Mouse (Mus musculus) kidney, adult 18-20 months (tissue): ENCODE results near the gene Tmprss11e.

ENCODE experiments used
- DNase-seq: peaks from one replicate; pipeline ENCODE4 v3.0.0; 2021

The Tmprss11e gene

DNA sequence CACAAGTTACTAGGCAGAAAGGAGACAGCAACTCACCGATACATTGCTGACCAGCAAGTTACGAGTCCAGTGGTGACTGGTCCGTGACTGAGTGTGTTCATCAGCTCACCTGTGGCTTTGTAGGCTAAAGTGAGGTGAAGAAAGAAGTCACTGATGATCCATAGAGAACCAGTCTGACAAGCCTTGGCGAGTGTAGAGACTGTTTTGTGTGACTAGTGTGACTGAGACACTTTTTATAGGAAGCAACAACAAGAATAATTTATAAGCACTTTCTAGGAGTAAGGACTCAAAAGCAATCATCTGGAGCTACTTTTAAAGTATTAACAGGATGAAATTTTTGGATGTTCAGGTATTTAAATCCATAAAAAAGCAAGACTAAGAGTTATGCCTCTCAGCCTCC, at the start of gene Tmprss11e:
TSS of gene Tmprss11e (minus strand) at position 101 of the 400 bp plus-strand sequence.
- DNase-seq: no peak

DNA sequence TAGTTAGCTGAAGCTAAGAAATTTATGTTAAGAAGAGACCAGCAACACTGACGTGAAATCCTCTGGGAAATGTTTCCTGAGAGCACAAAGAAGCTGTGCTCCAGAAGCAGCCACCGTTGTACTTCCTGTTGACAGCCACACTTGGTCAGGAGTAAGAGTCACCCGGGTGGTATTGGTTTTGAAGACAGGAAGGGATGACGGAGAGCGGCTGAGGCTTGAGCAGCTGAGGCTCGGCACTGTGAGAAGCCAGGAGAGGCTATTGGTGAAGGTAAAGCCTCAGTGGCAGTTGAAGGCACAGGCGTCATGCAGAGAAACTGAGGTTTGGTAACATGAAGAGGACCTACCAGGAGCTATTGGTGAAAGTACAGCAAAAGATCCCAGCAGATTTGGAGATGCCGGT, 47.2 kb upstream of the Tmprss11e start:
- no peak for DNase-seq

DNA sequence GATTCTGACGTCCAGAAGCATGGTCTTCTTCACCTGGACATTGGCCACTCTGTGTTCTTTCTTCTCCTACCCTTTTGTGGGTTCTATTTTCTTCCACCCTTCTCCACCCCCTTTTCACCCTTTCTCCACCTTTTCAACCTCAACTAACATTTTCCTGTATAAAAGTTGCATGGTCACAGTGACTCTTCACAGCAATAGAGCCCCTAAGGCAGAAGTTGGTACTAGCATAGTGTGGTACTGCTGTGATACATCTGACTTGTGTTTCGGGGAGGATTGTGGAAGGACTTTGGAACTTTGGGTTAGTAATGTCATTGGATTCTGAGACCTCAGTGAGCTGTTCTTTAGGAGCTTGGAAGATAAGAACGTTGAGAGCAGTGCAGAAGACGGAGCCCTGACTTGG, 46.6 kb upstream of the Tmprss11e start:
- DNase-seq: no peak

DNA sequence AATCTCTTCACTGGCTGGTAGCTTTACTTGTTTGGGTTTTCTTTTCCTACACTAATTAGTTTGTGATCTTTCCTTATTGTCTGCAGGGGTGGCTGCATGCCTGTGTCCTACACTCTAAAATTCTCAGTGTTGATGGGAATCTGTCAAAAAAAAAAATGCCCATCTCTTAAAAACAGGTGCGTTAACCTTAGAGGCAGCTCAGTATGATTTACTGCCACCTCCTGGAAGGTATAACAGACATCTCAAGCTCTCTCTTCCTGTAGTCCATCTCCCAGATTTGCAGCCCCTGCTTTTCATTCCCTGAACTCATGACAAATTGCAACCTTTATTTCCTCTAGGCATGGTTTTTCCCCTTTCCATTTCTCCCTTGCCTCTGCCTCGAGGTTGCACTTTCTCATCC, 44.3 kb upstream of the Tmprss11e start:
- no peak for DNase-seq

DNA sequence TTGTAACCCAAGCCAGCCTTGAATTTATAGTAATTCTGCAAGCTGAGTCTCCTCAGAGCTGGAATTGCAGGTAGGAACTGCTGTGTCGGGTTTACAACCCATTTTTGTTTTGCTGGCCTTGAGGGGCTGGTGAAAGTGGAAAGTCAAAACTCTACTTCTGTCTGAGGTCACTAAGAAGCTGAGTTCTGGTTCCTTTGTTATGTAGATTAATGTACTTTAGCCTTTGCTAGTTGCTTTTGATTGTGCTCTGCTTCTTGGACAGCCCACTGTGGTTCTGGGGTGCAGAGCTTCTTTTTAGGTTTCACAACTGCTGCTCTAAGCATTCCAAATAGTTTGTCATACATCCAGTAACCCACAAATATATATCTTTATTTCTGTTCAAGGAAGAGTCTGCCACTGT, 41.2 kb upstream of the Tmprss11e start:
- DNase-seq: no peak

DNA sequence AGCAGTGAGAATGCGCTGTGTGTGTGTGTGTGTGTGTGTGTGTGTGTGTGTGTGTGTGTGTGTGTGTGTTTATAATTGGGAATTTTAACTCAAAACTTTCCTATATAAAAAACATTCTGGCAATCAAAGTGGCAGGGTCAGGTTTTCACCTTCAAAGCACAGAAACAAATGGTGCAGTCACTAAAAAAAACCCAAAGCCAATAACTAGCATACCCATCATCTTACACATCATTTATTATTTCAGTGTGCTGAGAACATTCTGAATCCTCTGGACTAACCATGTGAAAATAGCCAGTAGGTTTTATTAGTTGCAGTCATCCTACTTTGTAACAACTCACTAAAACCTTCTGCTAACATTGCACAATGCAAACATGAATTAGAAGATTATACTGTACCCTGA, 38.6 kb upstream of the Tmprss11e start:
- no peak for DNase-seq

DNA sequence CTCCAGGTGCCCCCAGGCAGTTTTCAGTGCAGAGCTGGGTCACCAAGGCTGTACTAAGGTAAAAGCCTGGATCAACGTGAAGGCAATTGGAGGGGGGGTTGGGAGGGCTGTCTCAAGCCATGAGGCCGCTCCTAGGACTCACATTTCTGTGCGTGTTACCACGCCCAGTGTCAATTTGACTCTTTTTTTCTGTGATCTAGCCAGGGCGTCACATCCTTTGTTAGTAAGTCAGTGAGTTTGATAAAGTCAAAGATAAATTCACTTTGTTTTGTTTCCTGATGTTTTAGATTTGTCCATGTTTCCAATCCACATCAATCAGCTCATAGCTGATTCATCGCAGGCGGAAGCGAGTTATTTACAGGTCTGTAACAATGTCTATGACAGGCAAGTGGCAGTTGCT, 37.4 kb upstream of the Tmprss11e start:
- no peak for DNase-seq

DNA sequence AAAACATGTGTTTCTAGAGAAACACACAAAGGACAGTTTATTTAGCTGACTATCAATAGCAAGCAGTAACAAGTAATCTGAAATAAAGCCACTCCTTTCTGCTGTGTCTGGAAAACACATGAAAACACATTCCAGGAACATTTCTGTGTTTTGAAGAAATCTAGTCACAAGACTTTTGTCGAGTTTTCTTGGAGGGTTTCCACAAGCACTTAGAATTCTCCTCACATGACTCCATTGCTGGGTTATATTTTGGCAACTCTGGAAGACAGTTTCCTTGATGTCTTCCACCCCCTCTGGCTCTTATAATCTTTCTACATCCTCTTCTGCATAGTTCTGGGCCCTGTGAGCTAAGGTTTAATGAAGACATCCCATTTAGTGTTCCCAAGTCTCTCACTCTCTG, 32.9 kb upstream of the Tmprss11e start:
- DNase-seq: no peak

DNA sequence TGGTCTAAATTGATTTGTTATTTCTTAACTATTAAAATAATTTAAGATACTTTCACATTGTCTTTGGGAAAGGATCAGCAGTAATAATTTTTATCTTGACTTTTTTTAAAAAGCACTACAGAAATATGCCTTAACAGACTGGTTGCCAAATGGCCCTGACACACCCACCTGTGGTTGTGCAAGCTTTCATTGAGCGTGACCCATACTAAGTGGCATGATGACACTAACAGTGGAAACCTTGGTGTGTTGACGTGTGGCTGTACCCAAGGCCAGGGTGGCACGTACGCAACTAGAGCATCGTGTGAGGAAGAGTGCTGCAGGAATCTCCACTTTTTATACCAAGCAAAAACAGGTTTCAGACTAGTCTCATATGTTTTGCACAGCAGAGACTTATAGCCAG, 31.3 kb upstream of the Tmprss11e start:
- no peak for DNase-seq

DNA sequence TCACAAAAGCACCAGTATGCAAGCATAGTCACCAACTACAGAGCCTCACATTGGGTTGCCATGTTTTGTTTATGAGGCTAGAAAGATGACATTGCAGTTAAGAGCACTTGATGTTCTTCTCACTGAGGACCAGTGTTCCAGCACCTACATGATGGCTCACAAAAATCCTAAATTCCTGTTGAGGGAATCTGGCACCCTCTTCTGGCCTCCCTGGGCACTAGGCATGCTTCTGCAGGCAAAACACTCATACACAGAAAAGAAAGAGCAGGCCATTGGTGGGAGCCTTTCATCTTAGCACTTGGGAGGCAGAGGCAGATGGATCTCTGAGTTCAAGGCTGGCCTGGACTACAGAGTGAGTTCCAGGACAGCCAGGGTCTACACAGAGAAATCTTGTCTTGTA, 25.4 kb upstream of the Tmprss11e start:
- DNase-seq: no peak

DNA sequence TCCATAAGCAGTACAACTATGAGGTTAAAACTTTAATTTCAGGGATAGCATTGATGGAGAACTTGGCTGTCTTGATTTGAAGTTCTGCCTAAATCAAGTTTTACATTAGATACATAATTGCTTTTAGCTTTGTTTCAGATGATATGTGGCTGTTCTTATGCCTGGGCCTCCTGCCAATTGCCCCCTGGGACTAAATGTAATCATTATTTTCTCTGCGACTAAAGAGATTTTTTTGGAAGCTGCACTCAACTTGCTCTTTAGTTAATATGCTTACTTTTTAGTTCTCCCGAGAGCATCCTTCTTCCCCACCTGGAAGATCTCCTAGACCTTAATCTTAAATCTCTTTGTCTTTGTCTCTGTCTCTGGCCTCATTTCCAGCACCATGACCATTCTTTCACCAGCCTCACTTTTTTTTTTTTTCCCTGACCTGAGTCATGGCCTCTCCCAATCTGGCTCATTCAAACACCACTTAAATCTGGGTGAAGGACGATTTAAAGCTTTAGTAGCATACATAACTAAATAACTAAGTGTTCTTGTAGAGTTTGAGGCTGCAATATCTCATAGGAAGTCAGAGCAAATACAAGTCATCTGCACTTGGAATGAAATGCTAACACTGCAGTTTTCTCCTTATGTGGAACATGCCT, 23.5 kb upstream of the Tmprss11e start:
- no peak for DNase-seq

DNA sequence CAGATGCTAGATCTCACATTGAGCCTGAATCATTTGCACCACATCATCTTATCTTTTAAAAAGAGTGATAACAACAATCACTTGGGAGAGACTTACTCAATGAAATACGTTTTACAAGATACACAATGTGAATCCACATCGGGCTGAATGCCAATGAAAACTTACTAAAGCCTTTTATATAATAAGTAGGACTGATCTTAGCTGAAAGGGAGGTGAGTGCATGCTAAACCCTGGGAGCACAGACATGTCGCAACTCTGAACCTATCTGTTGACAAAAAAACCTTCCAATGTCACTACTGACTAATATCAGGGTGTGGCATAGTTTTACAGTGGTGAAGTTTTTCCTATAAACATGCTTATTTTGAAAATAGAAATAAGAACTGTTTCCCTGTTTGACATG, 2.8 kb downstream of the Tmprss11e start:
- DNase-seq: no peak

DNA sequence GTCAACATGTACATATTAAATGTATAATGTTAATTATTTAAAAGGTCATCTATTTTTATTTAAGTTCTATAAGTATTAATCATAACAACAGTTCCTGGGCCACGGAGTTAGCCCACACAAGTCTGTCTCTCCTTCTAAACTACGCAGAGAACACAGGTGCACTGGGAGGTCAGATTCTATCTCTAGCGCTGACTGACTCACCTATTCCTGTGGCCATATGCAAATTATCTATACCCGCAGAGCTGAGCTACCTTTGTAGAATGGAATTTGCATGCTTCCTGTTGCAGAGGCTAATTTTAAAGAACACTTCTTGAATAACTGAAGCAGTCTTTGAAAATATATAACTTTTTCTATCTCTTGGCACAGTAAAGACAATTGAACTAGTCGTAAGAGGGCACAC, 4.5 kb downstream of the Tmprss11e start:
- DNase-seq: no peak

DNA sequence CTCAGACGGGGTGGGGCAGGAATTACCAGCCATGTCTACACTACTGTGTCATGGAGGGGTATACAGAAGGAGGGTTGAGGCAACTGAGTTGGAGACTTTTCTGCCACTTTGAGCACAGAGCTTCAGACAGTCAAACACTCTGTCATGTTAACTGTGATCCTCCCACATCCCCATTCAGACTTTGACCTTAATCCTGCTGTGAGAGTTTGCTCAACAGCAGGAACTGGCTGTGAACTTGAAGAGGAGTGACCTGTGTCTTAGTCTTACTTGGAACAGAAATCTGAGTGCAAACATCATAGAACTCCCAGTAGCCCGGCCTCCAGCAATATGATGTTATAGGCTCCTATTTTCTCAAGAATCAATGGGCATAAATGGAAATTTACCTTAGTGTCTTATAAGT, 9.8 kb downstream of the Tmprss11e start:
- DNase-seq: no peak

DNA sequence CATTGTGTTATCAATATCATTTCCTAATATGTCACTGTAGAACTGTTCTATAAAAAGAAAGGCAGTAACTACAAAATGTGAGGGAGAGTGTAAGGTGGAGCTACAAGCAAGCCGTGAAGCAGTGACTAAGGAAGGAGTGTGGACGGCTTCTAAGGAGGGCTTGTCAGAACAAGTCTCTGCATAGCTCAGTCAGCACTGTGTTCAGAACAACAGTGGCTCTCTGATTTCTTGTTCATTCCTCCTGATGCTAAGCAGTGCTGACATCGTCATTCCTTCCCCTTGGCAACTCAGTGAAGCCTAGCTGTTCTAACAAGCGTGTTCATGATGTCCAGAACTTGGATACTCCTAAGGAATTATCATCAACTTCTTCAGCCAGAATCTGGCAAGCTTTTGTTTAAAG, 15.0 kb downstream of the Tmprss11e start:
- no peak for DNase-seq

DNA sequence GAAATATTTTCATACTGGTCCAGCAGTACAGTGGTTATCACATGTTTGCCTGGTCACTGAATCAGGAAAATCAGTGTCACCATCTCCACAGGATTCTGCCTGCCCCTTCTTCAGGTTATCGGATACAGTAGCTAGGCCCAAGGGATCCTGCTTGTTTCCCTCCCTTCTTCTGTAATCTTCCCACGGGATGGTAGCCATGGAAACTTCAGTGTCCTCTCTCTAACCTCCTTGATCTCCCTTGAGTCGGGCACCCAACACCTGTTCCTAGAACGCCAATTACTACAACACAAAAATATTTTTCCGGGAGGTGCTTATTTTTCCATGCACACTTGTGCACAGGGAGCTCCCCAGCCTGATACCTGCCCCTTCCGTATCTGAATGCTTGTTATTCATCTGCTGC, 17.0 kb downstream of the Tmprss11e start:
- no peak for DNase-seq

DNA sequence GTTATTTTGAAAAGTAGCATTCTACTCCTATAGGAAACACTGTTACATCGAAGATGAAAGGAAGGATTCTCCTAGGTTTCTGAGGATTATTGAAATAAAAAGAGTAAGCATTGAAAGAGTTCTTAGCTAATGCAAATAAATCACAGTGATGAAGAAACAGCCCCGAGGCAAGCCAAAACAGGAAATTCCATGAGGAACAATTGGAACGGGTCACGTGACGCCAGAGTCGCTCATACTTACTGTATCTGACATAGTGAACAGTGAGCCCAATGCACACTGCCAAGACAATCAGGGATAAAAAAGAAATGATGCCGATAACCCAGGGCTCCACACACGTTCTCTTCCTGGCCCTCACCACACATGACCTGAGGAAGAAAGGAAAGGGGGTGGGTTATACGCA, 18.6 kb downstream of the Tmprss11e start:
- DNase-seq: no peak

DNA sequence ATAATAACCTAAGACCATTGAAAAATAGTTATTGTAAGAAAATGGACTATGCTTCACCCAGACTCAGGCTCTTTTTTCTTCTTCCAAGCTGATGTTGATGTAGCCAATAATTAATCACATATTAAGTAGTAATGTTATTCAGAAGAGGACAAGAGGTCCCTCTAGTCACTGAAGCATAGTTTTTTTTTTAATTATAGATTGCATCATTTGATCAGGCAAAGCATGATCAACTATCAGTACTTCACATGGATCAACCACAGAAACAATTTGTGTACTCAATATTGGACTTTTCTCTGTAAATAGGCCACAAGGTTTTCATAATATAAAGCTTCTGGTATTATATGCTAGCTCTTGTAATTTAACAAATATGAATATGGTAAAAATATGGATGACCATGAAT, 20.6 kb downstream of the Tmprss11e start:
- DNase-seq: no peak

DNA sequence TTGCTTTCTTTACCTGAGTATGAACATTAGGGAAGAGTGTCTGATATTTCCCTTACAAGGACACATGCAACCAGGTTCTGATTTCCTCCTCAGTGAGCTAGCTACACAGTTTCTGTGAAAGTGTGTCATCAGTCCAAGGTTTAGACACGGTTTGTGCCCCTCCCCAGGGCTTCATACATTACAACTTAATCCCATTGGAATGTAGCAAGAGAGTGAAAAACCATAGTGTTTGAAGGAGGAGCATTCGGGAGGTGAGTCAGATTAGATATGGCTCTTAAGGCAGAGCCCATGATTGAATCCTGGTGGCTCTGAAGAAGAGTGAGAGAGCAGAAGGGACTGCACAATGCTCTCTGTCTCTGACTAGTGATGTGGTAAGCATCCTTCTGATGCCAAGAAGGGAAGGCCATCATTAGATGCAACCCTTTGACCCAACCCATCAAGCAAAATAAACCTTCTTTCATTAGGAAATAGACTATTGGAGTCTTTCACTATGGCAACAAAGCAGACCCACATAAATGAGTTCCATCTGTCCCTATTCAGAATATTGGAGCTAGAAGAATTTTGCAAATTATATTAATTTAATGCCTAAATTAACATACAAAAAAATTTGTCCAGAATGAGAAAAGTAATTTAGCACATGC, 22.7 kb downstream of the Tmprss11e start:
- DNase-seq: no peak

DNA sequence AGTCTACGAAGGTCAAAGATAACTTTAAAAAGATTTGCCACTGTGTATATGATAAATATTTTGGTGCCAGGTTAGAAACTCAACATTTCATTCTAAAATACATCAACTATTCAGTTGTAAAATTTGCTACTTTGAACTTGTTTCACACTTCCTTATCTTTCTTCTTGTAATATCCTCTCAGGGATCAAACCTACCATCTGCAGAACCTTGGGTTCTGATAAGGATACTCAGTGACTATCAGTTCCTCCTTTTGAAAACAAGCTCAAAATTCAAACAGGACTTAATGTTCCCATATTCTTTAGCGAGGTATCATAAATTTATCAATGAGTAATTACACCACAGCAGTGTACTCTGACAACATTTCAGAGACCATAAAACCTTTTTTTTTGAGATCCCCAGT, 30.6 kb downstream of the Tmprss11e start:
- no peak for DNase-seq

DNA sequence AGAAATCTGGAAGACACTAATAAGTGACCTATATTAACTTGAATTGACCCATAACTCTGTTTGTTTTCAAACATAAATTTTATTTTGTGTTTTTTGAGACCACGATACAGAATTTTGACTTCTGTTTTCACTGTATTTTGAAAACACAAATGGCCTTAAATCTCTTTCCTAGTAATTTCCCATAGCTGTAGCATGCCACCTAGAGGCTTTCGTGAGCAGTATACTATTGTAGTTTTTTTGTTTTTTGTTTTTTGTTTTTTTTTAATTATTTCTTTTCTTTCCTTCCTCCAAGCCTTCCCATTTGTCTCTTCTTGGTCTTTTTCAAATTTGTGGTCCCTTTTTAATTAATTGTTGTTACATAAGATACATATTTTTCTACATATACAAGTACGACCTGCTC, 40.7 kb downstream of the Tmprss11e start:
- no peak for DNase-seq

DNA sequence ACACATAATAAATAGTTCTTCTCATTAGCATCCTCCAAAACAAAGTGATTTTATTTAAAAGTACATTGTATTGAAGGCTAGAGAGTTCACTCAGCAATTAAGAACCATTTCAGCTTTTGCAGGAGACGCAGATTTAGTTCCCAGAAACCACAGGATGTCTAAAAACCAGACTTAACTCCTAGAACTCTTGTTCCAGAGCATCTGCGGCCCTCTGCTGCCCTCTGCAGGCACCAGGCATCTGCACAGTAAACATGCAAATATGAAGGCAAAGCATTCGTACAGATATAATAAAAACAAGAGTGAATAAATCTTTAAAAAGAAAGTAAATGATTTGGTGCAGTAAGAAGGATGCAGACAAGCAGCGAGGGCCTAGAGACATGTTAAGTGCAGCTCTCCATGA, 60.9 kb downstream of the Tmprss11e start:
- peak; percentile 57 for DNase-seq

DNA sequence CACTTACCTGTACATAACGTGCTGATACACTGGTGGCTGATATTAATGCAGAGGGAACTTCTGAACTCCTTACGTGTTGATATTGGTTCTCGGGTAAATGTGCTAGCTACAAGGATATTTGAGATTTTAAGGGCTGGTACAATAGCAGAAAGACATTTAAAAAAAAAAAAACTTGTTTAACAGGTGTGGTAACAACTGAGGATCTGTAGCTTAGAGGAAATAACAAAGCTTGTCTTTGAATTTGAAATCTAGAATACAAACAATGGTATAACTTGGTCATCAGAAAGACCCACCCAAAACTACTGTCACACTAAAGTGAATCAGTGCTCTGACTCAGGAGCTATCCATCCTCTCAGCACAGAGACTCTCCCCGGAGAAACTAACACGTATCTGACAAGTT, 69.4 kb downstream of the Tmprss11e start, which contains the start of gene Tmprss11b:
TSS of gene Tmprss11b (minus strand) at position 101 of the 400 bp plus-strand sequence.
- no peak for DNase-seq
